Mouse (Mus musculus) liver, embryonic 14.5 days (tissue): Measurements from ENCODE around the gene Ptprt.

ENCODE experiments used
- CTCF ChIP-seq: IDR thresholded peaks from 2 replicates; pipeline ENCODE4 v1.5.1; 2016; ENCODE audit warnings: antibody characterized with exemption, low read depth, control low read depth
- EP300 ChIP-seq: IDR thresholded peaks from 2 replicates; pipeline ENCODE4 v1.6.1; 2016; ENCODE audit warnings: antibody characterized with exemption, low read depth

- no peak for TF ChIP-seq CTCF
- no peak for TF ChIP-seq EP300
Measured at GRCm38 (mm10) chr2:162118041-162118440, 542.9 kb downstream of the Ptprt start.
